Mouse (Mus musculus): ENCODE results near the gene Wdr83os.
"Not testable (repeated sequence)": the region's sequence is repeated elsewhere in the genome, so short reads cannot be mapped to it uniquely, and the experiment has no call there.

Wdr83os gene

DNA sequence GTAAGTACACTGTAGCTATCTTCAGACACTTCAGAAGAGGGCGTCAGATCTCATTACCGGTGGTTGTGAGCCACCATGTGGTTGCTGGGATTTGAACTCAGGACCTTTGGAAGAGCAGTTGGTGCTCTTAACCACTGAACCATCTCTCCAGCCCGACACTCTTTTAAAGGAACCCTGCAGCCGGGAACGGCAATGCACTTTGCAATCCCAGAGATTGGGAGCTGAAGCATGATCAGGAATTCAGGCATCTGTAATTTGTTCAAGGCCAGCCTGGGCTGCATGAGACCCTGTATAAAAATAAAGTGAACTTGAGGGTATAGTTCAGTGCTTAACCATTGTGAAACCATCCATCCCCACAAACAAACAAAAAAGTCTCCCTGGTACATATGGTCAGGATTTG lies 39.7 kb downstream of the Wdr83os start:
- DNase-seq = not testable (repeated sequence)

DNA sequence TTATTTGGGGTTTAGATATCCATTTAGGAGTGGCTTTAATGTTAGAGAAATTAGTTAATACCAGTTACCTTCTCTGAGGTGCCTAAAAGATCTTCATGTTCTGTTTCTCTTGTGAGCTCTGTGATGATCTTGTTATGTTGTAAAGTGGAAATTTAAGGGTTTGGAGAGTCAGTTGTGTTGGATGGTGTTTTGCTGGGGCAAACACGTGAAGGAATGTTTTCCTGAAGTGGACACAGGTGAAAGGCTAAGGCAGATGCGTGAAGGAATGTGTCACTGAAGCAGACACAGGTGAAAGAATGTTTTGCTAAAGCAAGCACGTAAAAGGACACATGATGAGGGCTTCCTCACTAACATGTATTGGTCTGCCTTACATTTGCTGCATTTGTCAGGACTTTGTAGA lies 42.5 kb downstream of the Wdr83os start, which contains the start of gene Zfp791:
Gene Zfp791 (minus strand): TSS at position 101 of the 400 bp plus-strand sequence.
- DNase-seq = no peak

DNA sequence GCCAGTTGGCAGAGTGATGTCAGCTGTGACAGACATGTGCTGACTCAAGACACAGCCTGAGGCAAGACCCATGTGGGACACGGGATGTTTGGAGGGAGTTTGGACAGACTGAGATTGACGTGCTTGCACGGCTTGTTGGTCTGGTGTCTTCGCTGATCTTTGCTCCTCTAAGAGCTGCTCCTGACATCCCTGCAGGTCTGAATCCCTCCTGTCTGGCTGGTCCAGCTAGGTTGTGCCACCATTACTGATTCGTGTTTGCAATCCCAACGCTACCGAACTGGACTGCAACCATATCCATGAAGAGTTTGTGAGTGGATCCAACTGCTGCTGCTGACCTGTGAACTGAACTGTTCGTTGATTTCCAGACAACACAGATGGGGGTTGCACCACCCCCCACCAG lies 43.2 kb downstream of the Wdr83os start:
- DNase-seq = no peak
